Mouse (Mus musculus) layer of hippocampus, adult 2 months (tissue): Measurements from ENCODE around the gene Zmynd12. TPM values are rescaled to one million over a fixed set of nuclear protein-coding genes. Genes with fewer than 3 reads are reported as not detected.

ENCODE experiments used
- DNase-seq, 2 experiments: peaks; one replicate each; pipeline ENCODE4 v3.0.0; 2022; ENCODE audit warnings: low spot score in 2 of 2
- H3K27ac ChIP-seq: fragments of 200-600 bp; 2 replicates; pipeline ENCODE4 v1.8.1; 2022
- H3K4me3 ChIP-seq: fragments of 200-600 bp; 2 replicates; pipeline ENCODE4 v1.8.1; 2022; ENCODE audit warnings: mild to moderate bottlenecking
- CTCF ChIP-seq: fragments of 200-600 bp; conservative IDR thresholded peaks from 2 replicates; pipeline ENCODE4 v1.8.1; 2022; ENCODE audit warnings: antibody characterized with exemption, mild to moderate bottlenecking, moderate library complexity
- total RNA-seq, 2 experiments: library from RNA; stranded (reverse); gene quantifications; 2 replicates each; pipeline ENCODE4 v1.2.3; 2021

Zmynd12 gene
- total RNA-seq, 2 experiments from 2014 or later: 0.39 to 0.41 TPM

- DNase-seq: no peak
- TF ChIP-seq CTCF: no peak
- Histone ChIP-seq H3K4me3 (peak overlapping the region; percentile 92), H3K27ac (peak overlapping the region; percentile 95)
Measured at GRCm38 (mm10) chr4:119421921-119422293, 707 bp upstream of the Zmynd12 start.

- H3K27ac ChIP-seq: no peak overlapping the region
- H3K4me3 ChIP-seq: no peak overlapping the region
- TF ChIP-seq CTCF: no peak
- no peak for DNase-seq
Measured at GRCm38 (mm10) chr4:119425077-119425476, 2.5 kb downstream of the Zmynd12 start.

DNA sequence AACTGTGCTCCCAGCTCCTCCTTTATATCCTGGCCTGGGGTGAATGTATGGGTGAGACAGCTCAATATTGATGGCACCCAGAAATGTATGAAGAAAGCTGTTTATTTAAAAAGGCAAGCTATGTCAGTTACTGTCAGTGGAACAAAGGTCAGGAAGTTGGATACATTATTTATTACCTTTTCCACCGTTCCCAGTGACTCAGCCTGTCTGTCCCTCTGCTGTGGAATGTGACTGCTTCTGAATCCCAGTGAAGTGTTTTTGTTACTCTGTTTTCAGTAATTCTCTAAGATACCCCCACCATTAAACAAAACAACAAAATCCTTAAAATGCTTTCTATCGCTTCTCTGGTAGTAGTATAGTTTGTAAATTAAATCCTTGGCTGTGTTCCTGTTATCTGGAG lies 3.0 kb downstream of the Zmynd12 start:
- DNase-seq: no peak
- H3K4me3 ChIP-seq: no peak overlapping the region
- H3K27ac ChIP-seq: no peak overlapping the region
- no peak for TF ChIP-seq CTCF

- DNase-seq: no peak
- TF ChIP-seq CTCF: no peak
- Histone ChIP-seq H3K27ac (no peak overlapping the region), H3K4me3 (no peak overlapping the region)
Measured at GRCm38 (mm10) chr4:119427680-119428079, 5.1 kb downstream of the Zmynd12 start.

GRCm38 (mm10) chr4:119430678-119431077 lies 8.1 kb downstream of the Zmynd12 start:
- DNase-seq: peak in 1 of 2 experiments; percentile 29
- Histone ChIP-seq H3K27ac (no peak overlapping the region), H3K4me3 (no peak overlapping the region)
- TF ChIP-seq CTCF: peak; percentile 74

DNA sequence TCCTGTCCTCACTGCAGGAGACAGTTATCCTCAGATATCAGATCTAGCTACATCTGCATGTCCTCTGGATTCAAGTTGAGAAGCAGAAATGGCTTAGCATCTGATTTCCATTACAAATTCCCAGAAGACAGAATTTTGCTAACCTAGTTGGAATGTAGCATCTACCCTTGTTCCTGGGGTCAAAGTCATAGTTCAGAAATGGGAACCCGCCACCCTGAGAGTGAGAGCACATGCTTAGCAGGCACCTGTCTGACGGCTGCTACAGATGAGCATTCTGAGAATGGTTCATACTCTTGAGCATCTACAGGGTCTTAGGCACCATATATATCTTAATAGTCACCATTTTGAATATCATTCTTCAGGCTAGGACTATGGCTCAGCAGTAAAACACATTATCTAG lies 15.3 kb downstream of the Zmynd12 start:
- Histone ChIP-seq H3K4me3 (no peak overlapping the region), H3K27ac (no peak overlapping the region)
- no peak for TF ChIP-seq CTCF
- no peak for DNase-seq

DNA sequence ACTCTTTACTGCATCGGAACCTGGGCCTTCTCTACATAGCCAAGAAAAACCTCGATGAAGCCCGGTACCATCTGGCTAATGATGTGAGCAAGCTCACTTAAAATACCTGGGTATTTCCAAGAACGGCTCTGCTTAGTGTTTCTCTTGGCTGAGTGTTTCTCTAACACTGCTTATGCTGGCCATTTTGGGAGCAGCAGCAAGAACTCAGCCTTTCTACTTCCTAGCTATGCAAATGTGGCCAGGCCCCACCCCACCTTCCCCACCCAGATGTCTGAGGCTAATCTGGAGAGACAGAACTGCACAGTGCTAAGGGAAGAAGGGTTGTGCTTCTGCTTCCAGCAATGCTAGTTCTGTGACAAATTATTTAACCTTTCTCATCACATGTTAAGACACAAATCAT lies 19.2 kb downstream of the Zmynd12 start:
- no peak for TF ChIP-seq CTCF
- DNase-seq: no peak
- Histone ChIP-seq H3K4me3 (no peak overlapping the region), H3K27ac (no peak overlapping the region)

GRCm38 (mm10) chr4:119442539-119442938 lies 19.9 kb downstream of the Zmynd12 start:
- no peak for DNase-seq
- TF ChIP-seq CTCF: no peak
- H3K27ac ChIP-seq: no peak overlapping the region
- no peak overlapping the region for H3K4me3 ChIP-seq

- DNase-seq: no peak
- TF ChIP-seq CTCF: no peak
- Histone ChIP-seq H3K4me3 (no peak overlapping the region), H3K27ac (no peak overlapping the region)
Measured at GRCm38 (mm10) chr4:119447261-119447660, 24.6 kb downstream of the Zmynd12 start.

DNA sequence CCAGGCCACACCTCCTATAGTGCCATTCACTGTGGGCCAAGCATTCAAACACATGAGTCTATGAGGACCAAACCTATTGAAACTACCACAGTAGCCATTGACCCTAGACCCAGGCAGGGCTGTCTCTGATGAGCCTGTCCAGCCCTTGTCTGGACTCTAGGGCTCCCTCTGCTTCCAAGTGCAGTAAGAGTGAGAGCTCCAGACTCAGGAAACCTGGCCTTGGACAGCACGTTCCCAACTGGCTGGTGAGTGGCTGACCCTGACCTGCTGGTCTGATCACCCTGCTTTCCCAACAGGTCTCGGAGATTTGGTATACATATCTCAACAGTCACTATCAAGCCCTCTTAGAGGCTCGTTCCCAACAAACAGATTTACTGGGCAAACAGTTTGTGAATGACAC lies 25.2 kb downstream of the Zmynd12 start:
- TF ChIP-seq CTCF: no peak

DNA sequence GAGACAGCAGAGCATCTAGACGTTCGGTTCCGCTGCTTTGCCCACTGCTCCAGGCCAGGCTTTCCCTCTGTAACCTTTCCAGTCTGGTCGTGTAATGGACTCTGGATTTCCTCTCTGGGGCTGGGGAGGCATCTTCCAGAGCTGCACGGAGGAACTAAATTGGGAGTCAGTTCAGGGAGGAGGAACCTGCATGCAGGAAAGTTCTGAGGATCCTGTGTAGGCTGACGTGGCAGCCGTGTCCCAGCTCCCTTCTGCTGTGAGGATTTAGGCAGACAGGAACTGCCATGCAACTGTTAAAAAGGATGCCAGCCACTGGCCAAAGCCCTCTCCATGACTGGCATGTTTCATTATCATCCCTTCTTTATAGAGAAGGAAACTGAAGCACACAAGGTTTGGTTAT lies 27.8 kb downstream of the Zmynd12 start:
- no peak for DNase-seq
- H3K4me3 ChIP-seq: no peak overlapping the region
- H3K27ac ChIP-seq: no peak overlapping the region
- no peak for TF ChIP-seq CTCF

More for the DNA sequence above, 25.2 kb downstream of the Zmynd12 start:
- Histone ChIP-seq H3K4me3 (no peak overlapping the region), H3K27ac (no peak overlapping the region)
- no peak for DNase-seq

DNA sequence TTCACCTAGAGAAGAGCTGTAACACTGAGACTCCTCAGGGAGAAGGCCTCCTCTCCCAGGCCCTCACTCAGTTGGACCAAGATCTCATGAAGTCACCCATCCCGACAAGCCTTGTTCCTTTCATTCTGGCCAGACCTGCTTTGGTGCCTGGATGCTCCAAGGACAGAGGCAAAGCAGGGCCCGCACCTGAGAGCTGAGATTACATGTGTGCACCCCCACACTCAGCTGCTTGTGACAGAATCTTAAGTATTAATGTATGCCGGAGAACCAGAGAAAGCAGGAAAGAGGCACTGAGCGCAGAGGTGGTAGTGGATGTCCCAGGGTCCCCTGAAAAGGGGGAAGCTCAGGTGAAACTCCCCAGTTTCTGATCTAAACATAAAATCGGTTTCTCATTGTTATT lies 30.5 kb downstream of the Zmynd12 start:
- TF ChIP-seq CTCF: no peak
- H3K27ac ChIP-seq: no peak overlapping the region
- DNase-seq: no peak
- no peak overlapping the region for H3K4me3 ChIP-seq

GRCm38 (mm10) chr4:119453533-119453932 lies 30.9 kb downstream of the Zmynd12 start:
- H3K27ac ChIP-seq: no peak overlapping the region
- DNase-seq: no peak

GRCm38 (mm10) chr4:119460296-119460695 lies 37.7 kb downstream of the Zmynd12 start:
- peak overlapping the region; percentile 81 for H3K27ac ChIP-seq
- TF ChIP-seq CTCF: peak; percentile 75
- peak in 1 of 2 experiments; percentile 33 for DNase-seq
- H3K4me3 ChIP-seq: peak overlapping the region; percentile 19; the same call in 1 of the 2 replicates

More at GRCm38 (mm10) chr4:119453533-119453932, 30.9 kb downstream of the Zmynd12 start:
- TF ChIP-seq CTCF: no peak
- H3K4me3 ChIP-seq: no peak overlapping the region

DNA sequence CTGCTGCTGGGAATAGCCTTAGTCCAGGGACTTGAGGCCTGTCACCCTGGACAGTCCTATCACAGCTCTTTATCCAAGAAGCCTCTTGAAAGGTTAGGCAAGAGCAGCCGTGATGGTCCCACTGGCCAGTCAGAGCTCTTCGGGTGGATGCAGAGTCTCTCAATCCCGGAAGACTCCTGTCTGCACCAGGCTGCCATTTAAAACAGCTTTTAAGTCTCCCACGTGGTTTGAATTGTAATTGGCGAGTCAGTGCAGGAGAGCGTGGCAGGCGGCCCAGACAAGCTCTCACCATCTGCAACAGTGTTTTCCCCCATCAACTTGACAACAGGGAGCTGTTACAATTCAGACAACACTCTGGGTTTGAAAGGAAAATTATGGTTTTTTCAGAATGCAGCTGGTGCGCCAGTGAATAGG lies 38.1 kb downstream of the Zmynd12 start:
- Histone ChIP-seq H3K4me3 (peak overlapping the region; percentile 40), H3K27ac (peak overlapping the region; percentile 81)
- no peak for TF ChIP-seq CTCF
- peak; percentile 86 to 95 for DNase-seq
